Comparison of ENCODE assay signal across 7 mouse cellular contexts in genomic region chr8:46163870-46164190, GRCm38 (mm10). TPM values are rescaled to one million over a fixed set of nuclear protein-coding genes. Genes with fewer than 3 reads are reported as not detected.
DNase-seq lines count a peak whose midpoint lies in the region; ATAC-seq and TF ChIP-seq lines count a peak whose summit lies in the region.

No protein-coding gene starts in this region.

- intact Hi-C loops in left cerebral cortex, postnatal 10 days (cut with DNase I) = no loop called here

- peak overlapping the region; percentile 84 for H3K27ac ChIP-seq in neural tube, embryonic 11.5 days (ENCODE audit: low read depth, low read length)
- H3K27ac ChIP-seq in forebrain, embryonic 11.5 days (ENCODE audit: low read depth, low read length) = peak overlapping the region; percentile 59; the same call in 1 of the 2 replicates
- H3K27ac ChIP-seq in limb, embryonic 15.5 days = peak overlapping the region; percentile 86
- peak overlapping the region; percentile 84 for H3K27ac ChIP-seq in stomach, postnatal 0 days (replicated peaks)

- peak overlapping the region; percentile 81 for H3K9ac ChIP-seq in neural tube, embryonic 11.5 days (ENCODE audit: low read length)
- peak overlapping the region; percentile 89 for H3K9ac ChIP-seq in forebrain, embryonic 11.5 days (ENCODE audit: low read length)
- peak overlapping the region; percentile 83 for H3K9ac ChIP-seq in limb, embryonic 15.5 days
- peak overlapping the region; percentile 83 for H3K9ac ChIP-seq in stomach, postnatal 0 days (ENCODE audit: low read length)

- ATAC-seq in neural tube, embryonic 11.5 days (ENCODE audit: insufficient read depth, low FRiP score, low TSS enrichment) = peak; percentile 32
- no peak for ATAC-seq in forebrain, embryonic 11.5 days (replicated peaks; ENCODE audit: low FRiP score)
- peak; percentile 44 for ATAC-seq in limb, embryonic 15.5 days (ENCODE audit: insufficient number of reproducible peaks, low FRiP score, low TSS enrichment, low read depth)
- no peak for ATAC-seq in stomach, postnatal 0 days (ENCODE audit: low FRiP score, low TSS enrichment)

- no peaks in the 10 kb centered on the region for H3K27me3 ChIP-seq in neural tube, embryonic 11.5 days (ENCODE audit: control insufficient read depth, insufficient read depth, low read length)
- no peaks in the 10 kb centered on the region for H3K27me3 ChIP-seq in forebrain, embryonic 11.5 days (ENCODE audit: control insufficient read depth, insufficient read depth, low read length)
- no peaks in the 10 kb centered on the region for H3K27me3 ChIP-seq in limb, embryonic 15.5 days
- H3K27me3 ChIP-seq in stomach, postnatal 0 days (ENCODE audit: control insufficient read depth, insufficient read depth, low read length) = no peaks in the 10 kb centered on the region

- no peaks in the 10 kb centered on the region for H3K36me3 ChIP-seq in neural tube, embryonic 11.5 days (ENCODE audit: control insufficient read depth, insufficient read depth, low read length)
- H3K36me3 ChIP-seq in forebrain, embryonic 11.5 days (ENCODE audit: control insufficient read depth, insufficient read depth, low read length) = no peaks in the 10 kb centered on the region
- H3K36me3 ChIP-seq in limb, embryonic 15.5 days = no peaks in the 10 kb centered on the region
- H3K36me3 ChIP-seq in stomach, postnatal 0 days (ENCODE audit: control insufficient read depth, insufficient read depth, low read length) = no peaks in the 10 kb centered on the region

- no peaks in the 10 kb centered on the region for H3K9me3 ChIP-seq in neural tube, embryonic 11.5 days (ENCODE audit: control insufficient read depth, low read length)
- no peaks in the 10 kb centered on the region for H3K9me3 ChIP-seq in forebrain, embryonic 11.5 days (ENCODE audit: control insufficient read depth, low read length)
- H3K9me3 ChIP-seq in limb, embryonic 15.5 days = no peaks in the 10 kb centered on the region
- no peaks in the 10 kb centered on the region for H3K9me3 ChIP-seq in stomach, postnatal 0 days (ENCODE audit: control insufficient read depth, low read length)

- 0% methylated on average over 25 of the region's 25 CpGs for WGBS in neural tube, embryonic 11.5 days
- under 1% methylated on average over 24 of the region's 25 CpGs for WGBS in forebrain, embryonic 11.5 days
- under 1% methylated on average over 22 of the region's 25 CpGs for WGBS in limb, embryonic 15.5 days
- 1% methylated on average over 19 of the region's 25 CpGs for WGBS in stomach, postnatal 0 days

- H3K4me2 ChIP-seq in neural tube, embryonic 11.5 days (ENCODE audit: low read depth) = peak overlapping the region; percentile 74
- peak overlapping the region; percentile 77 for H3K4me2 ChIP-seq in forebrain, embryonic 11.5 days (ENCODE audit: low read depth, low read length, severe bottlenecking)
- H3K4me2 ChIP-seq in limb, embryonic 15.5 days = peak overlapping the region; percentile 60
- H3K4me2 ChIP-seq in stomach, postnatal 0 days (replicated peaks; ENCODE audit: low read depth) = peak overlapping the region; percentile 88

- no peak for DNase-seq in neural tube, embryonic 11.5 days (ENCODE audit: low spot score)
- DNase-seq in neural tube, embryonic 10.5 days (ENCODE audit: extremely low spot score, low spot score) = no peak
- no peak for DNase-seq in forebrain, embryonic 11.5 days (ENCODE audit: low spot score)
- no peak for DNase-seq in stomach, postnatal 0 days (ENCODE audit: low spot score)
- no peak for DNase-seq in c-Kit-positive CD71-positive TER-119-positive erythroid progenitor cells, embryonic 14.5 days (ENCODE audit: low spot score)
- no peak for DNase-seq in left cerebral cortex, postnatal 10 days (ENCODE audit: extremely low spot score in 1 of 2, low spot score in 2 of 2)

- H3K4me1 ChIP-seq in neural tube, embryonic 11.5 days (ENCODE audit: control insufficient read depth, insufficient read depth, low read length) = peaks cover 3% of the 10 kb centered on the region; the same call in 1 of the 2 replicates
- H3K4me1 ChIP-seq in forebrain, embryonic 11.5 days (replicated peaks; ENCODE audit: control insufficient read depth, insufficient read depth, low read length) = no peaks in the 10 kb centered on the region; the same call in 1 of the 2 replicates
- H3K4me1 ChIP-seq in limb, embryonic 15.5 days = no peaks in the 10 kb centered on the region
- H3K4me1 ChIP-seq in stomach, postnatal 0 days (replicated peaks; ENCODE audit: control insufficient read depth, insufficient read depth) = no peaks in the 10 kb centered on the region; the same call in 1 of the 2 replicates

- H3K4me3 ChIP-seq in neural tube, embryonic 11.5 days (ENCODE audit: low read depth, low read length) = peak overlapping the region; percentile 70
- peak overlapping the region; percentile 72 for H3K4me3 ChIP-seq in forebrain, embryonic 11.5 days (ENCODE audit: low read depth, low read length)
- H3K4me3 ChIP-seq in limb, embryonic 15.5 days = peak overlapping the region; percentile 84
- H3K4me3 ChIP-seq in stomach, postnatal 0 days (ENCODE audit: low read depth, low read length) = peak overlapping the region; percentile 81

- TF ChIP-seq EP300 in stomach, postnatal 0 days (optimal IDR thresholded peaks at IDR 0.05) = no peak

- TF ChIP-seq CTCF in stomach, postnatal 0 days (IDR thresholded peaks at IDR 0.05; ENCODE audit: low read depth) = 0 out of 2 replicates have a peak, but pooled peaks have one; percentile 1

RNA-seq across cellular contexts. Expression of gene Snx25, which starts 11.9 kb away (rescaled TPM):
- polyA plus RNA-seq in neural tube, embryonic 11.5 days (2014; fragmentation: Nextera tagmentation; extraction: Ambion mirVana) = 6.5 and 8.5 TPM in 2 replicates
- 4.2 and 7.5 TPM in 2 replicates for polyA plus RNA-seq in forebrain, embryonic 11.5 days (2014; fragmentation: Nextera tagmentation; extraction: Ambion mirVana)
- 5.4 and 6.1 TPM in 2 replicates for polyA plus RNA-seq in limb, embryonic 15.5 days (2015; fragmentation: Nextera tagmentation; extraction: Ambion mirVana)
- 3.1 and 4.3 TPM in 2 replicates for polyA plus RNA-seq in stomach, postnatal 0 days (2015; fragmentation: Nextera tagmentation; extraction: Ambion mirVana)
- total RNA-seq in left cerebral cortex, postnatal 10 days (2021) = 10 to 100 TPM; 38.2 to 42.7 TPM

RNA-seq across cellular contexts. Expression of gene Cfap97, which starts 12.3 kb away (rescaled TPM):
- 20.1 and 22.1 TPM in 2 replicates for polyA plus RNA-seq in neural tube, embryonic 11.5 days (2014; fragmentation: Nextera tagmentation; extraction: Ambion mirVana)
- 15.6 and 15.9 TPM in 2 replicates for polyA plus RNA-seq in forebrain, embryonic 11.5 days (2014; fragmentation: Nextera tagmentation; extraction: Ambion mirVana)
- 26.4 and 27.4 TPM in 2 replicates for polyA plus RNA-seq in limb, embryonic 15.5 days (2015; fragmentation: Nextera tagmentation; extraction: Ambion mirVana)
- 12.2 and 16.9 TPM in 2 replicates for polyA plus RNA-seq in stomach, postnatal 0 days (2015; fragmentation: Nextera tagmentation; extraction: Ambion mirVana)
- 10 to 100 TPM; 16.6 to 17.3 TPM for total RNA-seq in left cerebral cortex, postnatal 10 days (2021)

RNA-seq across cellular contexts. Expression of gene Slc25a4, which starts 47.3 kb away (rescaled TPM):
- polyA plus RNA-seq in neural tube, embryonic 11.5 days (2014; fragmentation: Nextera tagmentation; extraction: Ambion mirVana) = 539 and 548 TPM in 2 replicates
- 417 and 429 TPM in 2 replicates for polyA plus RNA-seq in forebrain, embryonic 11.5 days (2014; fragmentation: Nextera tagmentation; extraction: Ambion mirVana)
- 460 and 537 TPM in 2 replicates for polyA plus RNA-seq in limb, embryonic 15.5 days (2015; fragmentation: Nextera tagmentation; extraction: Ambion mirVana)
- 315 and 344 TPM in 2 replicates for polyA plus RNA-seq in stomach, postnatal 0 days (2015; fragmentation: Nextera tagmentation; extraction: Ambion mirVana)
- 100 to 1,000 TPM; 666 to 701 TPM for total RNA-seq in left cerebral cortex, postnatal 10 days (2021)

Comparison
In these comparisons a context has a peak if more than half of its experiments do, and no peak if none do; other contexts are left out.
1. ATAC-seq: peak in neural tube, embryonic 11.5 days (single experiment) and limb, embryonic 15.5 days (single experiment); none in forebrain, embryonic 11.5 days (single experiment) and stomach, postnatal 0 days (single experiment).
2. Peak in every context shown above with its lines, with median percentiles within 50 percentile points of each other: H3K27ac ChIP-seq, H3K4me2 ChIP-seq, H3K4me3 ChIP-seq and H3K9ac ChIP-seq.